ENCODE assay signal across 9 mouse cellular contexts in the genomic region with DNA sequence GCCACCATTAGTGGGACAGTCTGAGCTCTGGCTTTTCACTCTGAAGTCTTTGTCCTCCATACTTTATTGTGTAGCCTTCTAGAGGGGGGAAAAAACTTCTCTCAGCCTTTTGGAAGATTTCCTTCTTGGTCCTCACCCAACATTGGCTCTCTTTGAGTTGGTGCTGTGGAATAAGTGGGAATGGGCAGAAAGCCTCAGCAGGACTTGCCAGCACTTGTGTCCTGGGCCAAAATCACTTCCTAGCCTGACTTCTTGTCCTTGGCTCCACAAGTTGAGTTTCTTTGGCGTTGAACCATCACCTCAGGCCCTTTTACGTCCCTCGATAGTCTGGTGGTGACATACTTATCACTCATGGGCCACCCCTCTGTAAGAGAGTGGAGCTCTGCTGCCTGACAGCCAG. TPM values are rescaled to one million over a fixed set of nuclear protein-coding genes. Genes with fewer than 3 reads are reported as not detected.
DNase-seq lines count a peak whose midpoint lies in the region; ATAC-seq and TF ChIP-seq lines count a peak whose summit lies in the region.
"Had no signal": no experiment of that assay in that cellular context is flagged by ENCODE, and none has a peak within 500 bp of the region (broad histone marks: within the 10 kb centered on the region; RNA-seq: fewer than 3 reads in every experiment).

No protein-coding gene starts in this region.

- H3K36me3 ChIP-seq in lung, embryonic 15.5 days: no peaks in the 10 kb centered on the region
- H3K36me3 ChIP-seq in embryonic facial prominence, embryonic 14.5 days (ENCODE audit: control insufficient read depth, insufficient read depth, low read length): no peaks in the 10 kb centered on the region
- H3K36me3 ChIP-seq in intestine, embryonic 15.5 days: no peaks in the 10 kb centered on the region
- no peaks in the 10 kb centered on the region for H3K36me3 ChIP-seq in midbrain, postnatal 0 days (ENCODE audit: insufficient read depth, low read length)
- H3K36me3 ChIP-seq: midbrain, embryonic 12.5 days had no signal

- H3K4me2 ChIP-seq in lung, embryonic 15.5 days: peak overlapping the region; percentile 62
- peak overlapping the region; percentile 56; the same call in 1 of the 2 replicates for H3K4me2 ChIP-seq in embryonic facial prominence, embryonic 14.5 days (ENCODE audit: low read depth, low read length)
- H3K4me2 ChIP-seq in intestine, embryonic 15.5 days (replicated peaks): peak overlapping the region; percentile 66
- peak overlapping the region; percentile 42 for H3K4me2 ChIP-seq in midbrain, postnatal 0 days (ENCODE audit: low read depth, low read length, poor library complexity, severe bottlenecking)

- H3K4me1 ChIP-seq in lung, embryonic 15.5 days: peaks cover 9% of the 10 kb centered on the region
- no peaks in the 10 kb centered on the region for H3K4me1 ChIP-seq in lung, adult 2 months (ENCODE audit: control insufficient read depth, insufficient read depth, low read length)
- H3K4me1 ChIP-seq in embryonic facial prominence, embryonic 14.5 days (ENCODE audit: control insufficient read depth, insufficient read depth, low read length): peaks cover 7% of the 10 kb centered on the region; the same call in 1 of the 2 replicates
- H3K4me1 ChIP-seq in intestine, embryonic 15.5 days (replicated peaks): no peaks in the 10 kb centered on the region; the same call in 1 of the 2 replicates
- H3K4me1 ChIP-seq in midbrain, postnatal 0 days (ENCODE audit: insufficient read depth, low read length): 0 out of 2 replicates have a peak, but pooled peaks cover 3% of the 10 kb centered on the region

- peak overlapping the region; percentile 63 for H3K27ac ChIP-seq in lung, embryonic 15.5 days
- peak overlapping the region; percentile 73 for H3K27ac ChIP-seq in embryonic facial prominence, embryonic 14.5 days (replicated peaks; ENCODE audit: low read depth, low read length)
- H3K27ac ChIP-seq in intestine, embryonic 15.5 days: no peak overlapping the region
- H3K27ac ChIP-seq in midbrain, postnatal 0 days (ENCODE audit: low read depth, low read length): 0 out of 2 replicates have a peak overlapping the region, but pooled peaks have one; percentile 44
- H3K27ac ChIP-seq: heart, adult 2 months; midbrain, embryonic 12.5 days had no signal

- no peaks in the 10 kb centered on the region for H3K9me3 ChIP-seq in lung, embryonic 15.5 days
- no peaks in the 10 kb centered on the region for H3K9me3 ChIP-seq in embryonic facial prominence, embryonic 14.5 days (ENCODE audit: control insufficient read depth, low read length)
- H3K9me3 ChIP-seq in intestine, embryonic 15.5 days: no peaks in the 10 kb centered on the region
- no peaks in the 10 kb centered on the region for H3K9me3 ChIP-seq in midbrain, postnatal 0 days (ENCODE audit: low read length)
- H3K9me3 ChIP-seq: midbrain, embryonic 12.5 days had no signal

- no peak for TF ChIP-seq POLR2A in lung, adult 2 months (IDR thresholded peaks at IDR 0.05; ENCODE audit: borderline replicate concordance, extremely low read depth, low read depth, low read length)

- H3K27me3 ChIP-seq in lung, embryonic 15.5 days: no peaks in the 10 kb centered on the region
- no peaks in the 10 kb centered on the region for H3K27me3 ChIP-seq in embryonic facial prominence, embryonic 14.5 days (replicated peaks; ENCODE audit: control insufficient read depth, insufficient read depth, low read length)
- no peaks in the 10 kb centered on the region for H3K27me3 ChIP-seq in intestine, embryonic 15.5 days (replicated peaks)
- no peaks in the 10 kb centered on the region for H3K27me3 ChIP-seq in midbrain, postnatal 0 days (ENCODE audit: insufficient read depth, low read length)
- H3K27me3 ChIP-seq: midbrain, embryonic 12.5 days had no signal

- TF ChIP-seq CTCF in lung, adult 2 months (IDR thresholded peaks at IDR 0.05; ENCODE audit: insufficient read depth, low read length): no peak
- TF ChIP-seq CTCF in midbrain, postnatal 0 days (IDR thresholded peaks at IDR 0.05): no peak

- 81% methylated on average over 3 of the region's 3 CpGs for WGBS in lung, embryonic 15.5 days
- 82% methylated on average over 3 of the region's 3 CpGs for WGBS in lung, adult 2 months
- WGBS in embryonic facial prominence, embryonic 14.5 days: 92% methylated on average over 3 of the region's 3 CpGs
- WGBS in intestine, embryonic 15.5 days: 83% methylated on average over 3 of the region's 3 CpGs
- WGBS in midbrain, postnatal 0 days: 95% methylated on average over 3 of the region's 3 CpGs

- DNase-seq in lung, adult 2 months: no peak
- DNase-seq in embryonic facial prominence, embryonic 14.5 days (ENCODE audit: low spot score): no peak
- peak; percentile 41 for DNase-seq in midbrain, postnatal 0 days (ENCODE audit: low spot score)
- no peak for DNase-seq in ovary, postnatal 14 days (ENCODE audit: low spot score)
- DNase-seq in gastrocnemius, postnatal 4 days (ENCODE audit: low spot score in 2 of 2): no peak

- no peak overlapping the region for H3K4me3 ChIP-seq in lung, embryonic 15.5 days
- H3K4me3 ChIP-seq in lung, adult 2 months (replicated peaks; ENCODE audit: extremely low read depth, low read depth, low read length): no peak overlapping the region
- no peak overlapping the region for H3K4me3 ChIP-seq in embryonic facial prominence, embryonic 14.5 days (ENCODE audit: low read depth, low read length)
- no peak overlapping the region for H3K4me3 ChIP-seq in intestine, embryonic 15.5 days (replicated peaks)
- H3K4me3 ChIP-seq in midbrain, postnatal 0 days (ENCODE audit: low read depth, low read length): no peak overlapping the region
- H3K4me3 ChIP-seq: heart, adult 2 months had no signal

- no peak overlapping the region for H3K9ac ChIP-seq in lung, embryonic 15.5 days
- no peak overlapping the region for H3K9ac ChIP-seq in embryonic facial prominence, embryonic 14.5 days (ENCODE audit: low read depth, low read length)
- 0 out of 2 replicates have a peak overlapping the region, but pooled peaks have one; percentile 27 for H3K9ac ChIP-seq in intestine, embryonic 15.5 days
- no peak overlapping the region for H3K9ac ChIP-seq in midbrain, postnatal 0 days (replicated peaks; ENCODE audit: low read length, poor library complexity, severe bottlenecking)

- no peak for ATAC-seq in lung, embryonic 15.5 days (ENCODE audit: borderline replicate concordance, extremely low read depth, low FRiP score, low TSS enrichment)
- no peak for ATAC-seq in embryonic facial prominence, embryonic 14.5 days (ENCODE audit: low read depth)
- ATAC-seq in intestine, embryonic 15.5 days: no peak
- no peak for ATAC-seq in midbrain, postnatal 0 days (ENCODE audit: low FRiP score)

RNA-seq across cellular contexts. Expression of a gene that starts 22.6 kb away (rescaled TPM):
- polyA plus RNA-seq in lung, embryonic 15.5 days (2015; fragmentation: Nextera tagmentation; extraction: Ambion mirVana): 1.2 and 1.6 TPM in 2 replicates
- 0.80 and 1.4 TPM in 2 replicates for polyA plus RNA-seq in lung, adult 2 months (2012; rRNA removed)
- polyA plus RNA-seq in embryonic facial prominence, embryonic 14.5 days (2014; fragmentation: Nextera tagmentation; extraction: Ambion mirVana): 1.1 and 1.6 TPM in 2 replicates
- 1.6 and 2.0 TPM in 2 replicates for polyA plus RNA-seq in intestine, embryonic 15.5 days (2015; fragmentation: Nextera tagmentation; extraction: Ambion mirVana)
- 1.8 and 2.5 TPM in 2 replicates for total RNA-seq in midbrain, postnatal 0 days (2014; rRNA removed)
- 1.5 and 1.6 TPM in 2 replicates for polyA plus RNA-seq in midbrain, postnatal 0 days (2015; fragmentation: Nextera tagmentation; extraction: Ambion mirVana)
- total RNA-seq in gastrocnemius, postnatal 4 days (2021): 1 to 10 TPM; 2.2 to 2.4 TPM

RNA-seq across cellular contexts. Expression of a gene that starts 22.9 kb away (rescaled TPM):
- 767 and 820 TPM in 2 replicates for polyA plus RNA-seq in lung, embryonic 15.5 days (2015; fragmentation: Nextera tagmentation; extraction: Ambion mirVana)
- 39.1 and 81.4 TPM in 2 replicates for polyA plus RNA-seq in lung, adult 2 months (2012; rRNA removed)
- 497 and 498 TPM in 2 replicates for polyA plus RNA-seq in embryonic facial prominence, embryonic 14.5 days (2014; fragmentation: Nextera tagmentation; extraction: Ambion mirVana)
- 754 and 764 TPM in 2 replicates for polyA plus RNA-seq in intestine, embryonic 15.5 days (2015; fragmentation: Nextera tagmentation; extraction: Ambion mirVana)
- total RNA-seq in midbrain, postnatal 0 days (2014; rRNA removed): 126 and 173 TPM in 2 replicates
- 209 and 222 TPM in 2 replicates for polyA plus RNA-seq in midbrain, postnatal 0 days (2015; fragmentation: Nextera tagmentation; extraction: Ambion mirVana)
- total RNA-seq in gastrocnemius, postnatal 4 days (2021): 100 to 1,000 TPM; 260 to 268 TPM

RNA-seq across cellular contexts. Expression of a gene that starts 35.6 kb away (rescaled TPM):
- not detected in 2 replicates for polyA plus RNA-seq in lung, embryonic 15.5 days (2015; fragmentation: Nextera tagmentation; extraction: Ambion mirVana)
- not detected in 2 replicates for polyA plus RNA-seq in lung, adult 2 months (2012; rRNA removed)
- polyA plus RNA-seq in embryonic facial prominence, embryonic 14.5 days (2014; fragmentation: Nextera tagmentation; extraction: Ambion mirVana): not detected in 2 replicates
- not detected in 2 replicates for polyA plus RNA-seq in intestine, embryonic 15.5 days (2015; fragmentation: Nextera tagmentation; extraction: Ambion mirVana)
- total RNA-seq in midbrain, postnatal 0 days (2014; rRNA removed): not detected in 2 replicates
- polyA plus RNA-seq in midbrain, postnatal 0 days (2015; fragmentation: Nextera tagmentation; extraction: Ambion mirVana): not detected in 2 replicates
- 1 to 10 TPM; 4.6 to 6.6 TPM for total RNA-seq in gastrocnemius, postnatal 4 days (2021)
- polyA plus RNA-seq: heart, adult 2 months; midbrain, embryonic 12.5 days had no signal

RNA-seq across cellular contexts. Expression of a gene that starts 50.6 kb away (rescaled TPM):
- polyA plus RNA-seq in lung, embryonic 15.5 days (2015; fragmentation: Nextera tagmentation; extraction: Ambion mirVana): 1.4 and 1.5 TPM in 2 replicates
- 8.6 and 12.8 TPM in 2 replicates for polyA plus RNA-seq in lung, adult 2 months (2012; rRNA removed)
- polyA plus RNA-seq in embryonic facial prominence, embryonic 14.5 days (2014; fragmentation: Nextera tagmentation; extraction: Ambion mirVana): 2.3 TPM in 2 replicates
- 1.0 and 1.1 TPM in 2 replicates for polyA plus RNA-seq in intestine, embryonic 15.5 days (2015; fragmentation: Nextera tagmentation; extraction: Ambion mirVana)
- 56.2 and 70.5 TPM in 2 replicates for total RNA-seq in midbrain, postnatal 0 days (2014; rRNA removed)
- 11.9 and 13.2 TPM in 2 replicates for polyA plus RNA-seq in midbrain, postnatal 0 days (2015; fragmentation: Nextera tagmentation; extraction: Ambion mirVana)
- 10 to 100 TPM; 11.2 to 11.3 TPM for total RNA-seq in gastrocnemius, postnatal 4 days (2021)
